Mouse (Mus musculus): Measurements from ENCODE around the gene Grid2. TPM values are rescaled to one million over a fixed set of nuclear protein-coding genes. Genes with fewer than 3 reads are reported as not detected.
"Not testable (repeated sequence)": the region's sequence is repeated elsewhere in the genome, so short reads cannot be mapped to it uniquely, and the experiment has no call there.

Grid2 gene
- polyA plus RNA-seq, 1 experiment from 2014 or later = 1.8 TPM

DNA sequence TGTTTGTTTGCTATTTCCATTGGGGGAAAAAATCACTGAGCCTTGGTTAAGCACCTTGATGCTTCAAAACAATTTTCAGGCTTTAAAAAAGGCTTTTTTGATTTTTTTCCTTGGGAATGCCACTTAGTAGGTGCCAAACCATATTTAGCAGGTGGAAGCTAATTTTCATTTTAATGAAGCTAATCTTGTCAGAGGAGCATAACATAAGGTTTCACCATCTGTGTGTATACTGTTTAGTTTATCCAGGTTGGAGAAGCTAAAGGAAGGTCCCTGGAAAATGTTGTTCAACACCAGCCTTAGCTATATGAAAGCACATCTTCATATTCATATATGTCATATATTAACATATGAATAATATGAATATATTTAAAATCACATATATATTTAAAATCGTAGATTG is 161.9 kb downstream of the Grid2 start:
- 61% methylated on average over 1 of the region's 1 CpGs for WGBS
- H3K9ac ChIP-seq = no peak overlapping the region
- H3K36me3 ChIP-seq = no peaks in the 10 kb centered on the region
- H3K4me2 ChIP-seq = no peak overlapping the region
- H3K27ac ChIP-seq (ENCODE audit: poor library complexity, severe bottlenecking) = no peak overlapping the region
- H3K4me1 ChIP-seq (replicated peaks) = no peaks in the 10 kb centered on the region
- ATAC-seq (ENCODE audit: insufficient number of reproducible peaks, low FRiP score) = no peak
- no peaks in the 10 kb centered on the region for H3K27me3 ChIP-seq (replicated peaks)
- no peak overlapping the region for H3K4me3 ChIP-seq
- no peaks in the 10 kb centered on the region for H3K9me3 ChIP-seq (replicated peaks)

DNA sequence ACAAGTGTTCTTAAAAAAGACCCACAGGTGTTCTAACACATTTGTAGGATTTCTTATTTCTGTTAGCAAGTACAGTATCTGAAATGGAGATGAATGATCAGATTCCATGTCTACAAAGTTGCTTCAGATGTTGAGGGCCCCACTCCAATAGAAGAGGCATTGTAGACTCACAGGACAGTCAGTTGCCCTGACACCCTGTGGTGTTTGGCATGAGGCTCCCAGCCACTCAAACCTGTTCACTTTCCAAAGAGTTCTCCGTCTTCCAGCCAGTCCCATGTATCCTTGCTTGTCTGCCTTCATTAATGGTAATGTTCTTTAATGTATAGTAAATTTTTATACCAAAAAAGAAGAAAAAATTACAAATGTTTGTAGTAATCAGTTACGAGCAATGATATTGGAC is 177.1 kb downstream of the Grid2 start:
- Histone ChIP-seq H3K9me3 (replicated peaks) (no peaks in the 10 kb centered on the region), H3K27me3 (replicated peaks) (no peaks in the 10 kb centered on the region), H3K4me1 (replicated peaks) (no peaks in the 10 kb centered on the region), H3K27ac (ENCODE audit: poor library complexity, severe bottlenecking) (no peak overlapping the region), H3K4me3 (no peak overlapping the region), H3K36me3 (no peaks in the 10 kb centered on the region), H3K9ac (no peak overlapping the region), H3K4me2 (no peak overlapping the region)
- no peak for ATAC-seq (ENCODE audit: insufficient number of reproducible peaks, low FRiP score)
- 74% methylated on average over 2 of the region's 2 CpGs for WGBS

GRCm38 (mm10) chr6:63448175-63448574 is 192.5 kb downstream of the Grid2 start:
- Histone ChIP-seq H3K9ac (no peak overlapping the region), H3K4me3 (no peak overlapping the region), H3K4me2 (no peak overlapping the region), H3K36me3 (no peaks in the 10 kb centered on the region), H3K27ac (ENCODE audit: poor library complexity, severe bottlenecking) (no peak overlapping the region), H3K4me1 (replicated peaks) (no peaks in the 10 kb centered on the region), H3K27me3 (replicated peaks) (no peaks in the 10 kb centered on the region), H3K9me3 (replicated peaks) (no peaks in the 10 kb centered on the region)
- WGBS = 76% methylated on average over 2 of the region's 2 CpGs
- no peak for ATAC-seq (ENCODE audit: insufficient number of reproducible peaks, low FRiP score)

DNA sequence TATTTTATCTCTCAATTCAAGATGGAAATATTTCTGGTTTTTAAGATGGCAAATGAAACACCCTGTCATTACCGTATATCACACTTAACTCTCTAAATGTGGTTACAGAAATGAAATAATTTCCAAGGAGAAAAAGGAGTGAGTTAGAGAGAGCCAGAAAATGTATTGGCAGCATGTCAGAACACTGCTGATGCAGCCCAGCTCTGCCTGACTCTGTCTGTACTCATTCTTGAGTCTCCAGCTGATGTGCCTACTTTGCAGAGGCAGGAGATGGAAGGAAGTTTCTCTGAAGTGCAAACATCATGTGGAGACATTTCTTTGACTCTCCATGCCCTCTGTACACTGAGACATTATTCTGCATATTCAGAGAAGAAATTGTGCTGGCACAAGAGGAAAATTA is 226.5 kb downstream of the Grid2 start:
- no peaks in the 10 kb centered on the region for H3K27me3 ChIP-seq (replicated peaks)
- no peak overlapping the region for H3K27ac ChIP-seq (ENCODE audit: poor library complexity, severe bottlenecking)
- no peak overlapping the region for H3K4me2 ChIP-seq
- WGBS = 73% methylated on average over 1 of the region's 1 CpGs
- H3K4me3 ChIP-seq = no peak overlapping the region
- H3K9ac ChIP-seq = no peak overlapping the region
- ATAC-seq (ENCODE audit: insufficient number of reproducible peaks, low FRiP score) = no peak
- no peaks in the 10 kb centered on the region for H3K36me3 ChIP-seq
- no peaks in the 10 kb centered on the region for H3K4me1 ChIP-seq (replicated peaks)
- H3K9me3 ChIP-seq (replicated peaks) = no peaks in the 10 kb centered on the region

DNA sequence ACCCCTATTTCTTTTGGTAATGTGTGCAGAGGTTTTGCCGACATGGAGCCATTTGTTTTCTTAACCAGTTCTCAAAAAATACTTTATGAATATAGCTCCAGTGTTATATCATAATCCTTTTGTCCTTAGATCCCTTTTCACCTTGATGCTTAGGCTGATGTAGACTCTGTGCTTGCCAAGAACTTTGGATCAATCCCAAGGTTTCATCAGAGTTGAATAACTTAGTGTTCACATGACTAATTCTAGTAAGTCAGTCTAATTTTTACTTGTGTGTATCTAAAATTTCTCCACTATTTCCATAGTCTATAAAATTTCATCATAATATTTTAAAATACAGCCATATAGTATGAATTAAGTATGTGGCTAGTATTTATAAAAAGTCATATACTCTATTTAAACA is 259.3 kb downstream of the Grid2 start:
- Histone ChIP-seq H3K4me3 (no peak overlapping the region), H3K36me3 (no peaks in the 10 kb centered on the region), H3K9me3 (replicated peaks) (no peaks in the 10 kb centered on the region), H3K27ac (ENCODE audit: poor library complexity, severe bottlenecking) (no peak overlapping the region), H3K4me1 (replicated peaks) (no peaks in the 10 kb centered on the region), H3K9ac (no peak overlapping the region), H3K4me2 (no peak overlapping the region), H3K27me3 (replicated peaks) (no peaks in the 10 kb centered on the region)
- ATAC-seq (ENCODE audit: insufficient number of reproducible peaks, low FRiP score) = no peak
- 82% methylated on average over 1 of the region's 1 CpGs for WGBS

DNA sequence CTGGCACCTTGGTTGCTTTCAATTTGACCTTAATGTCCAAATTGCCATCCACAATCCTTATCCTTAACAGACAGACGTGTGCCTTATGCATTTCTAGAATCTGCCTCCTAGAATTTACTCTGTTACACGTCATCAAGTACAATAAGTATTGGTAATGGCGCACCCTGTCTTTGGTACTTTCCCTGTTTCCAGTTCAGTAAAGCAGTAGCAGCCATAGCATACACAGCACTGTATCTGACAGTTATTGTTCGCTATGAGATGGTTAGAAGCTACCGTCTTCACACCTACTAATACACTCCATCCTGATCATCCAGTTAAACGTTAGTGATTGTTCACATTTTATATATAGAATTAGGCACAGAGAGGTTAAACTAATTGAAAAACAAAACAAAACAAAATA is 260.3 kb downstream of the Grid2 start:
- Histone ChIP-seq H3K27ac (ENCODE audit: poor library complexity, severe bottlenecking) (no peak overlapping the region), H3K9me3 (replicated peaks) (no peaks in the 10 kb centered on the region), H3K27me3 (replicated peaks) (no peaks in the 10 kb centered on the region), H3K4me1 (replicated peaks) (no peaks in the 10 kb centered on the region), H3K4me2 (no peak overlapping the region), H3K4me3 (no peak overlapping the region), H3K36me3 (no peaks in the 10 kb centered on the region), H3K9ac (no peak overlapping the region)
- WGBS = 76% methylated on average over 6 of the region's 6 CpGs
- ATAC-seq (ENCODE audit: insufficient number of reproducible peaks, low FRiP score) = no peak

DNA sequence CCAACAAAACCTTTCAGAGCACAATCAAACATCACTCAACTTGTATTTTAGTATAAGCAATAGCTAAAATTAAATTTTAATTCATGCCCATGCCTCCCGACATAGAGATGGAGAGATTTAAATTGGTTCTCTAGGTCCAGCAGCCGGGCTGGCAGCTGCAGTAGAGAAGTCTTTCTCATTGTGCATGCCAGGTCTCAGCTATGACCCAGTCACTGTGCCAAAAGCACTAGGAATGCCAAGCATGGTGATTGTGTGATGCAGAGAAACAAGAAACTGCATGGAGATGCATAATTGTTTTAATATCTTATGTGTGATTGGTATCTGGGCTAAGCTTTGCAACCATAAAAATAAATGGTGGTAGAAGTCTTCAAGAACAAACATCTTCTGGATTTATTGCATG is 276.1 kb downstream of the Grid2 start:
- H3K27ac ChIP-seq (ENCODE audit: poor library complexity, severe bottlenecking) = no peak overlapping the region
- WGBS = 65% methylated on average over 2 of the region's 2 CpGs
- no peaks in the 10 kb centered on the region for H3K36me3 ChIP-seq
- H3K4me2 ChIP-seq = no peak overlapping the region
- H3K4me3 ChIP-seq = no peak overlapping the region
- H3K9me3 ChIP-seq (replicated peaks) = no peaks in the 10 kb centered on the region
- H3K9ac ChIP-seq = no peak overlapping the region
- no peaks in the 10 kb centered on the region for H3K4me1 ChIP-seq (replicated peaks)
- no peak for ATAC-seq (ENCODE audit: insufficient number of reproducible peaks, low FRiP score)
- no peaks in the 10 kb centered on the region for H3K27me3 ChIP-seq (replicated peaks)

GRCm38 (mm10) chr6:63532901-63533300 is 277.2 kb downstream of the Grid2 start:
- H3K4me2 ChIP-seq = no peak overlapping the region
- no peaks in the 10 kb centered on the region for H3K27me3 ChIP-seq (replicated peaks)
- no peak overlapping the region for H3K9ac ChIP-seq
- ATAC-seq (ENCODE audit: insufficient number of reproducible peaks, low FRiP score) = no peak
- H3K9me3 ChIP-seq (replicated peaks) = no peaks in the 10 kb centered on the region
- no peaks in the 10 kb centered on the region for H3K36me3 ChIP-seq
- H3K4me1 ChIP-seq (replicated peaks) = no peaks in the 10 kb centered on the region
- H3K27ac ChIP-seq (ENCODE audit: poor library complexity, severe bottlenecking) = no peak overlapping the region
- H3K4me3 ChIP-seq = no peak overlapping the region

DNA sequence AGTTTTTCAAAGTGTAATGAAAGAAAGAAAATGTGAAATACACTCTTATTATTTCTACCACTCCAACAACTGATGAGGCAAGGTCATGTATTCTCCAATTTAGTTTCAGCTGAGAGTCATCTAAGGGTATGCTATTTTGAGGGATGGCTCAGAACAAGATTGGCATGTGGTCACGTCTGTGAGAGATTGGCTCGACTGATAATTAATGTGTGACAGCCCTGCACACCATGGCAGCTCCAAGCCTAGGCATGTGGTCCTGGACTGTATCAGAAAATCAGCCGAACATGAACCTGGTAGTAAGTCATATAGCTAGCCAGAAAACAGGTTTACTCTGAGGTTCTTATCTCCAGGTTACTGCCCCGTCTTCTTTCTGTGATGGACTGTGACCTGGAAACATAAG is 292.1 kb downstream of the Grid2 start:
- Histone ChIP-seq H3K36me3 (no peaks in the 10 kb centered on the region), H3K27me3 (replicated peaks) (no peaks in the 10 kb centered on the region), H3K4me1 (replicated peaks) (no peaks in the 10 kb centered on the region), H3K4me2 (no peak overlapping the region), H3K27ac (ENCODE audit: poor library complexity, severe bottlenecking) (no peak overlapping the region), H3K9me3 (replicated peaks) (no peaks in the 10 kb centered on the region), H3K9ac (no peak overlapping the region), H3K4me3 (no peak overlapping the region)
- no peak for ATAC-seq (ENCODE audit: insufficient number of reproducible peaks, low FRiP score)
- 51% methylated on average over 4 of the region's 4 CpGs for WGBS

GRCm38 (mm10) chr6:63568741-63569140 is 313.1 kb downstream of the Grid2 start:
- not testable (repeated sequence) for H3K36me3 ChIP-seq; ATAC-seq (ENCODE audit: insufficient number of reproducible peaks, low FRiP score); H3K4me1 ChIP-seq (replicated peaks); H3K4me2 ChIP-seq; H3K27ac ChIP-seq (ENCODE audit: poor library complexity, severe bottlenecking); H3K4me3 ChIP-seq; H3K9me3 ChIP-seq (replicated peaks); H3K27me3 ChIP-seq (replicated peaks); H3K9ac ChIP-seq
- 80% methylated on average over 1 of the region's 1 CpGs for WGBS

GRCm38 (mm10) chr6:63590681-63591080 is 335.0 kb downstream of the Grid2 start:
- 75% methylated on average over 4 of the region's 4 CpGs for WGBS
- H3K9me3 ChIP-seq (replicated peaks) = no peaks in the 10 kb centered on the region
- no peak overlapping the region for H3K4me2 ChIP-seq
- H3K4me3 ChIP-seq = no peak overlapping the region
- no peaks in the 10 kb centered on the region for H3K36me3 ChIP-seq
- no peaks in the 10 kb centered on the region for H3K27me3 ChIP-seq (replicated peaks)
- H3K4me1 ChIP-seq (replicated peaks) = no peaks in the 10 kb centered on the region
- H3K9ac ChIP-seq = no peak overlapping the region
- no peak overlapping the region for H3K27ac ChIP-seq (ENCODE audit: poor library complexity, severe bottlenecking)
- no peak for ATAC-seq (ENCODE audit: insufficient number of reproducible peaks, low FRiP score)

DNA sequence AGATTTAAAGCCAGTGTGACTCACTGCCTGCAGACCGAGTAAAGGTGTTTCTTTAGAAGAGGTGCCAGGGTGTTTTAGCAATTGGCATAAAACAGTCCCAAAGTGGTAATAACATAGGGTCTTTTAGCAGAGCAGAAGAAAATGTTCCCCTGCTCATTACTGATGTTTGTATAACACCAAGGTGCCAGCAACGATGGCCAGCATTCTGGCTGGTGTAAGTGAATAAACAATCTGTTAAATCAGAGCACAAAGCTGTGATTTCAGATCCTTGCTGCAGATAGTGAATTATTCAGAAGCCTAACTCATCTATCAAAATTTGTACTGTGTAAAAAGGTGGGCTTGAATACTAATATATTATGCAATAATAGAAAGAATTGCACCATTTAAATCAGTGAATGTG is 353.9 kb downstream of the Grid2 start:
- H3K4me1 ChIP-seq (replicated peaks) = no peaks in the 10 kb centered on the region
- no peak overlapping the region for H3K4me3 ChIP-seq
- no peak for ATAC-seq (ENCODE audit: insufficient number of reproducible peaks, low FRiP score)
- H3K27me3 ChIP-seq (replicated peaks) = no peaks in the 10 kb centered on the region
- no peak overlapping the region for H3K4me2 ChIP-seq
- no peak overlapping the region for H3K27ac ChIP-seq (ENCODE audit: poor library complexity, severe bottlenecking)
- no peaks in the 10 kb centered on the region for H3K36me3 ChIP-seq
- WGBS = 68% methylated on average over 2 of the region's 2 CpGs
- H3K9me3 ChIP-seq (replicated peaks) = no peaks in the 10 kb centered on the region
- no peak overlapping the region for H3K9ac ChIP-seq

All from heart, embryonic 12.5 days (tissue).